Mouse (Mus musculus): ENCODE data around the gene Adtrp. TPM values are rescaled to one million over a fixed set of nuclear protein-coding genes. Genes with fewer than 3 reads are reported as not detected.

Gene Adtrp
- polyA plus RNA-seq, 1 experiment from 2014 or later = not detected

- peak overlapping the region; percentile 20 for H3K4me2 ChIP-seq
- no peaks in the 10 kb centered on the region for H3K9me3 ChIP-seq
- no peaks in the 10 kb centered on the region for H3K27me3 ChIP-seq (replicated peaks)
- peak; percentile 94 for ATAC-seq (replicated peaks)
- H3K4me1 ChIP-seq = peaks cover 18% of the 10 kb centered on the region
- H3K27ac ChIP-seq = peak overlapping the region; percentile 46
- H3K4me3 ChIP-seq = no peak overlapping the region
- WGBS = under 1% methylated on average over 8 of the region's 8 CpGs
- H3K9ac ChIP-seq = no peak overlapping the region
- H3K36me3 ChIP-seq (replicated peaks) = no peaks in the 10 kb centered on the region
Observed at GRCm38 (mm10) chr13:41801177-41801636, 46.3 kb downstream of the Adtrp start.

GRCm38 (mm10) chr13:41792849-41793248 is 54.6 kb downstream of the Adtrp start:
- no peak overlapping the region for H3K27ac ChIP-seq
- WGBS = 92% methylated on average over 6 of the region's 6 CpGs
- H3K36me3 ChIP-seq (replicated peaks) = no peaks in the 10 kb centered on the region
- H3K4me2 ChIP-seq = no peak overlapping the region
- no peak overlapping the region for H3K4me3 ChIP-seq
- no peaks in the 10 kb centered on the region for H3K4me1 ChIP-seq
- H3K9me3 ChIP-seq = no peaks in the 10 kb centered on the region
- no peak overlapping the region for H3K9ac ChIP-seq
- ATAC-seq (replicated peaks) = no peak
- H3K27me3 ChIP-seq (replicated peaks) = no peaks in the 10 kb centered on the region

GRCm38 (mm10) chr13:41787863-41788536 is 59.5 kb downstream of the Adtrp start:
- Histone ChIP-seq H3K4me2 (no peak overlapping the region), H3K4me3 (no peak overlapping the region), H3K4me1 (no peaks in the 10 kb centered on the region), H3K27me3 (replicated peaks) (no peaks in the 10 kb centered on the region), H3K9me3 (no peaks in the 10 kb centered on the region), H3K27ac (no peak overlapping the region), H3K36me3 (replicated peaks) (no peaks in the 10 kb centered on the region), H3K9ac (no peak overlapping the region)
- ATAC-seq (replicated peaks) = no peak
- 88% methylated on average over 2 of the region's 2 CpGs for WGBS

- Histone ChIP-seq H3K27me3 (replicated peaks) (no peaks in the 10 kb centered on the region), H3K9ac (no peak overlapping the region), H3K4me1 (no peaks in the 10 kb centered on the region), H3K9me3 (no peaks in the 10 kb centered on the region), H3K36me3 (replicated peaks) (no peaks in the 10 kb centered on the region), H3K4me3 (no peak overlapping the region), H3K4me2 (no peak overlapping the region), H3K27ac (no peak overlapping the region)
- 91% methylated on average over 3 of the region's 3 CpGs for WGBS
- ATAC-seq (replicated peaks) = no peak
Observed at GRCm38 (mm10) chr13:41786640-41787039, 60.8 kb downstream of the Adtrp start.

- no peaks in the 10 kb centered on the region for H3K9me3 ChIP-seq
- WGBS = 87% methylated on average over 7 of the region's 7 CpGs
Observed at GRCm38 (mm10) chr13:41784889-41785701, 62.4 kb downstream of the Adtrp start.

GRCm38 (mm10) chr13:41780296-41780695 is 67.2 kb downstream of the Adtrp start:
- Histone ChIP-seq H3K27ac (no peak overlapping the region), H3K36me3 (replicated peaks) (no peaks in the 10 kb centered on the region), H3K9ac (no peak overlapping the region), H3K9me3 (no peaks in the 10 kb centered on the region), H3K27me3 (replicated peaks) (no peaks in the 10 kb centered on the region), H3K4me1 (no peaks in the 10 kb centered on the region), H3K4me3 (no peak overlapping the region), H3K4me2 (no peak overlapping the region)
- ATAC-seq (replicated peaks) = no peak
- 82% methylated on average over 4 of the region's 4 CpGs for WGBS

More at GRCm38 (mm10) chr13:41784889-41785701, 62.4 kb downstream of the Adtrp start:
- H3K27ac ChIP-seq = no peak overlapping the region
- no peak for ATAC-seq (replicated peaks)
- H3K36me3 ChIP-seq (replicated peaks) = no peaks in the 10 kb centered on the region
- H3K27me3 ChIP-seq (replicated peaks) = no peaks in the 10 kb centered on the region
- no peak overlapping the region for H3K9ac ChIP-seq
- no peak overlapping the region for H3K4me2 ChIP-seq
- H3K4me1 ChIP-seq = no peaks in the 10 kb centered on the region
- H3K4me3 ChIP-seq = no peak overlapping the region

- Histone ChIP-seq H3K9me3 (no peaks in the 10 kb centered on the region), H3K36me3 (replicated peaks) (no peaks in the 10 kb centered on the region), H3K27ac (no peak overlapping the region), H3K4me2 (no peak overlapping the region), H3K27me3 (replicated peaks) (no peaks in the 10 kb centered on the region), H3K9ac (no peak overlapping the region), H3K4me3 (no peak overlapping the region), H3K4me1 (no peaks in the 10 kb centered on the region)
- no peak for ATAC-seq (replicated peaks)
- WGBS = 73% methylated on average over 9 of the region's 9 CpGs
Observed at GRCm38 (mm10) chr13:41779603-41780180, 67.8 kb downstream of the Adtrp start.

GRCm38 (mm10) chr13:41773812-41774376 is 73.6 kb downstream of the Adtrp start:
- no peaks in the 10 kb centered on the region for H3K4me1 ChIP-seq
- no peak for ATAC-seq (replicated peaks)
- no peaks in the 10 kb centered on the region for H3K9me3 ChIP-seq
- no peaks in the 10 kb centered on the region for H3K27me3 ChIP-seq (replicated peaks)
- no peak overlapping the region for H3K9ac ChIP-seq
- 92% methylated on average over 4 of the region's 4 CpGs for WGBS
- H3K4me3 ChIP-seq = no peak overlapping the region
- H3K27ac ChIP-seq = no peak overlapping the region
- no peaks in the 10 kb centered on the region for H3K36me3 ChIP-seq (replicated peaks)
- no peak overlapping the region for H3K4me2 ChIP-seq

- no peaks in the 10 kb centered on the region for H3K36me3 ChIP-seq (replicated peaks)
- no peaks in the 10 kb centered on the region for H3K9me3 ChIP-seq
- no peaks in the 10 kb centered on the region for H3K4me1 ChIP-seq
- ATAC-seq (replicated peaks) = no peak
- H3K27ac ChIP-seq = no peak overlapping the region
- H3K27me3 ChIP-seq (replicated peaks) = no peaks in the 10 kb centered on the region
- H3K4me2 ChIP-seq = no peak overlapping the region
- no peak overlapping the region for H3K9ac ChIP-seq
- WGBS = 53% methylated on average over 3 of the region's 3 CpGs
- H3K4me3 ChIP-seq = no peak overlapping the region
Observed at GRCm38 (mm10) chr13:41771061-41771460, 76.4 kb downstream of the Adtrp start.

GRCm38 (mm10) chr13:41767941-41768340 is 79.5 kb downstream of the Adtrp start:
- no peak overlapping the region for H3K4me2 ChIP-seq
- H3K4me3 ChIP-seq = no peak overlapping the region
- 93% methylated on average over 4 of the region's 4 CpGs for whole genome bisulfite sequencing
- ATAC-seq (replicated peaks) = no peak
- H3K9me3 ChIP-seq = no peaks in the 10 kb centered on the region
- H3K9ac ChIP-seq = no peak overlapping the region
- H3K27me3 ChIP-seq (replicated peaks) = no peaks in the 10 kb centered on the region
- H3K4me1 ChIP-seq = no peaks in the 10 kb centered on the region
- H3K27ac ChIP-seq = no peak overlapping the region
- no peaks in the 10 kb centered on the region for H3K36me3 ChIP-seq (replicated peaks)

- H3K9ac ChIP-seq = no peak overlapping the region
- 86% methylated on average over 3 of the region's 3 CpGs for WGBS
- no peak overlapping the region for H3K27ac ChIP-seq
- H3K4me2 ChIP-seq = no peak overlapping the region
- H3K36me3 ChIP-seq (replicated peaks) = no peaks in the 10 kb centered on the region
- no peak overlapping the region for H3K4me3 ChIP-seq
- no peak for ATAC-seq (replicated peaks)
- H3K27me3 ChIP-seq (replicated peaks) = no peaks in the 10 kb centered on the region
- H3K9me3 ChIP-seq = no peaks in the 10 kb centered on the region
- H3K4me1 ChIP-seq = peaks cover 24% of the 10 kb centered on the region
Observed at GRCm38 (mm10) chr13:41761986-41762385, 85.5 kb downstream of the Adtrp start.

GRCm38 (mm10) chr13:41760484-41760883 is 87.0 kb downstream of the Adtrp start:
- peaks cover 24% of the 10 kb centered on the region for H3K4me1 ChIP-seq
- no peak overlapping the region for H3K27ac ChIP-seq
- no peaks in the 10 kb centered on the region for H3K9me3 ChIP-seq
- 0 out of 2 replicates have a peak, but pooled peaks have one; percentile 34 for ATAC-seq (replicated peaks)
- H3K4me3 ChIP-seq = no peak overlapping the region
- no peak overlapping the region for H3K9ac ChIP-seq
- WGBS = 42% methylated on average over 10 of the region's 10 CpGs
- H3K36me3 ChIP-seq (replicated peaks) = no peaks in the 10 kb centered on the region
- no peaks in the 10 kb centered on the region for H3K27me3 ChIP-seq (replicated peaks)
- no peak overlapping the region for H3K4me2 ChIP-seq

Measured in midbrain, embryonic 15.5 days (tissue).